Mouse (Mus musculus) mesoderm, embryonic 11.5 days (tissue): ENCODE measurements around the gene Fkbp5.
"Not testable (repeated sequence)": the region's sequence is repeated elsewhere in the genome, so short reads cannot be mapped to it uniquely, and the experiment has no call there.

Experiments
- DNase-seq: peaks from one replicate; pipeline ENCODE4 v3.0.0-alpha.2; 2012; ENCODE audit warnings: low read depth, low spot score

The Fkbp5 gene

DNA sequence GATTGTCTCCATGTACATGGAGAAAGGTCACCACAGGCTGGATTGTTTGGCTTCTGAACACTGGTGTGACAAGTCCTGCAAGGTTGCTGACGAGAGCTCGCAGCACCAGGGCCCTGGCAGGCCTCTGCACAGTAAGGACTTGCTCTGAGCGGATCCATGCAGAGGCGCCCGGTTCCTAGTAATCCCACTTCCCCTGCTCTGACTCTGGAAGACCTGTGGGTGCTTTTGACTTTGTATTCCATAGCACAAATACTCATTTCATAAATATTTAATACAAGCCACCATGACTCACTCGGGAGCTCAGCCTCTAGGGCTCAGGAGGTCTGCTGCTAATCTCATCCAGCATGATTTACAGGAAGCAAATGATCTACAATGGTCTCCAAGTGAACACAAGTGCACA, 97.7 kb downstream of the Fkbp5 start:
- DNase-seq: no peak

DNA sequence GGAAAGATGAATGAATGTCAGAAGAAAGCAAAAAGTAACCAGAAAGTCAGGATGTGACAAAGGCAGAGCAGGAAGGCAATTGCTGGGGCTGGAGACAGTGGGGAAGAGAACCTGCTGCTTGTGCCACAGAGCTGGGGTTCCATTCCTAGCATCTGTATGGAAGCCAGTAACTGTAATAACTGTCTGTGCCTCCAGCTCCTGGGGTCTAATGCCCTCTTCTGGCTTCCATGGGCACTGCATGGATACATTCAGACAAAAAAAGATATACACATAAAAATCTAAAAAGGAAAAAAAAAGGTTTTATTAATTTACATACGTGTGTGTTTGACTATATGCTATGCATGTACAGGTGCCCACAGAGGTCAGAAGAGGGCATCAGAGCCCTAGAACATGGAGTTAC, 98.4 kb downstream of the Fkbp5 start:
- peak; percentile 21 for DNase-seq

DNA sequence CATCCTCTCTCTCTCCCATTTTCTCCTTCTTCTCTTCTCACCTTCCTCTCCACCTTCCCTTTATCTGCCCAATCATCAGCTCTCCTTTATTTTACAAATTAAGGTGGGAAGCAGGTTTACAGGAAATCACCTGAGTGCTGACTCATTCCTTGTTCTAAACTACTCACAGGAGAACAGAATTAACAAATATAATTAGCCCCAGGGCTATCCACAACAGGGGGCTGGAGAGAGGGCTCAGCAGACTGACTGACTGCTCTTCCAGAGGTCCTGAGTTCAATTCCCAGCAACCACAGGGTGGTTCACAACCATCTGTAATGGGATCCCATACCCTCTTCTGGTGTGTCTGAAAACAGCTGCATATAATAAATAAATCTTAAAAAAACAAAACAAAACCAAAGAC, 98.8 kb downstream of the Fkbp5 start:
- not testable (repeated sequence) for DNase-seq

DNA sequence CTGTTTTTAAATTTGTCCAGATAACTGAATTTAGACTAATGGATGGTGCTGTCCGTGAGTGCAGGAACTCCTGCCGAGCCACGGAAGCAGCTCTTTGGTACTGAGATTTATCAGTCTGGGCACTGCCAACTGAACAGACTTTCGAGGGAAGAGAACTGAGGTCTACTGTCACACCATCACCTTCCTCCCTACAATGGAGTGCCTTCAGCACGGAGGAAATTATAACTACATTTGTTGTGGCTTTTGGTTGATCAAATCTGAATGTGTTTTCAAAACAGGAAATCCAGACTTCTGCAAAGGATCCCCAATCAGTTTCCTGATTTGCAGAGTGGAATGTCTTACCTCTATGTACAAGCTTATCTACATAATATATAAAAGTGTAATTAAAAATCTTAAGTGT, 99.6 kb downstream of the Fkbp5 start:
- no peak for DNase-seq

DNA sequence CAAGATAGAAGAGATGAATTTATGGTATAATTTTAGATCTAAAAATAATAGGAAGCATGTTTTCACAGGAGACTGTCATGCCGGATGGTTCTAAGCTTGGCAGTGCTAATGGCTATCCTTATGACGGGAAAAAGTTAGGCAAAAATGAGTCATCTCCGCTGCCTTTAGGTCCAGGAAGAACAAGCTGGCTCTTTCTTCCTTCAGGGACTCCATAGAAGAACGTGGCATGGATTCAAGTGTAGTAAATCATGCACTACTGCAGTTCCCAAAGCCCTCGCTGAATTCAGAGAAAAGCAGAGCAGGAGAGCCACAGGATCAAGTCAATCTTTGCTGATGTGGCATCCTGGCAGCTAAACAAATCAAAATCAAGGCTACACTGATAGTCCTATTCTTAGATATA, 102.1 kb downstream of the Fkbp5 start:
- no peak for DNase-seq

DNA sequence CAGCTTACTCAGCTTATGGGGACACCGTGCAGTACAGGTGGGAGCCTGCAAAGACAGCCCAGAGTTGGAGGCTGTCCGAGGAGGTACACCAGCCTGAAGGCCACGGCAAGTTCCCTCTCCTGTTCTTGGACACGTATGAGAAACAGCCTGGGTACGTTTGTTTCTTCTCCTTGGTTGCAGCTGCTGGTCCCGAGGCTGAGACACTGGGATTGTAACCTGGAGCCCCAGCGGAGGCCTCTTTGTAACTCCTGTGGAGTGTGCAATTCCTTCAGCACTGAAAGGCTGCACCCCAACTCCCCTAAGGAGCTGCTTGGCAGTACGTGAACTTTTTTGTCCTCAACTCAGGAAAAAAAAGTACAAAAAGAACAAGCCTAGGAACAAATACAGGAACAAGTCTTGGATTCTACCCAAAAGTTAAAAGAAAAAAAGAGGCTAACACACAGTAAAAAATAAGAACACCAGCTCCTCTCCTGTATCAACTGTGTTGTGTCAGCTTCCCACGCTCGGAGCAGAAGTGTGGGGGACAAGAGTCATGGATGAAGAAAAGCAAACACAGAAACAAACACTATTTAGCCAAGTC, 105.9 kb downstream of the Fkbp5 start:
- no peak for DNase-seq

DNA sequence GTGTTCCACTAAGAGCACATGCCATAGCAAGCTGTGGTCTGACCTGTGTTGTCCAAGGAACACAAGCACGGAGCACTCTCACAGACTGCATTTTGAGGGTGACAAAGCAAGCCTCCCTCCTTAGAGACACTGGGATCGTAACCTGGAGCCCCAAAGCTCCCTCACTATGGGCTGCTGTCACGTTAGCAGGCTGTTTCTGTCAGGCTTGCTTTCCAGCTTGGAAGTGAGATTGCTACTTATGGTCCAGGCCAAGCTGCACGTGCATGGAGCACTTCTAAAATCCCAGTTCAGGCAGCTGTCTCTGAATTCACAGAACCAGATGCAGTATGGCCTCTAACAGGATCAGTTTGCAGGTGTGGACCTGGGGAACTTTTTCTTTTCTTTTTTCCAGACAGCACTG, 106.6 kb downstream of the Fkbp5 start:
- DNase-seq: no peak

DNA sequence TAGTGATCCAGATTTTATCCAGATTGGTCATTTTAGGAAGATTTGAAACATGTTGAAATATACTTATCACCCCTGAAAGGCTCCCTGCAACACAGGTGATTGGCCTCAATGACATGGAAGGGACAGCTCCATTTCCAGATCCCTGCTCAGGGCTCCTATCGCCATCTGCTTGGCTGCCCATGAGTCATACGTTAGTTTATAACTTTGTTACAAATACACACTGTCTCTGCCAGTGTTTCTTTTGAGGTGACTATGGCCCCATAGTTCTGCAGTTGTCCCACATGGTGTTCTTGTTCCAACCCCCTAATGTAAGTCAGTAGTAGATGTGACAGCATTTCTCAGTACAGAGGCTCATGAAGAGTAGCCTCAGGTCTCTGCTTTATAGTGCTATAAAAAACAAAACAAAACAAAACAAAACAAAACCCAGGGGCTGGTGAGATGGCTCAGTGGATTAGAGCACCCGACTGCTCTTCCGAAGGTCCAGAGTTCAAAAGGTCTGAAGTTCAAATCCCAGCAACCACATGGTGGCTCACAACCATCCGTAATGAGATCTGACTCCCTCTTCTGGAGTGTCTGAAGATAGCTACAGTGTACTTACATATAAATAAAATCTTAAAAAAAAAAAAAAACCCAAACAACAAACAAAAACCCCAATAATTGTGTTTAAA, 108.9 kb downstream of the Fkbp5 start:
- no peak for DNase-seq

DNA sequence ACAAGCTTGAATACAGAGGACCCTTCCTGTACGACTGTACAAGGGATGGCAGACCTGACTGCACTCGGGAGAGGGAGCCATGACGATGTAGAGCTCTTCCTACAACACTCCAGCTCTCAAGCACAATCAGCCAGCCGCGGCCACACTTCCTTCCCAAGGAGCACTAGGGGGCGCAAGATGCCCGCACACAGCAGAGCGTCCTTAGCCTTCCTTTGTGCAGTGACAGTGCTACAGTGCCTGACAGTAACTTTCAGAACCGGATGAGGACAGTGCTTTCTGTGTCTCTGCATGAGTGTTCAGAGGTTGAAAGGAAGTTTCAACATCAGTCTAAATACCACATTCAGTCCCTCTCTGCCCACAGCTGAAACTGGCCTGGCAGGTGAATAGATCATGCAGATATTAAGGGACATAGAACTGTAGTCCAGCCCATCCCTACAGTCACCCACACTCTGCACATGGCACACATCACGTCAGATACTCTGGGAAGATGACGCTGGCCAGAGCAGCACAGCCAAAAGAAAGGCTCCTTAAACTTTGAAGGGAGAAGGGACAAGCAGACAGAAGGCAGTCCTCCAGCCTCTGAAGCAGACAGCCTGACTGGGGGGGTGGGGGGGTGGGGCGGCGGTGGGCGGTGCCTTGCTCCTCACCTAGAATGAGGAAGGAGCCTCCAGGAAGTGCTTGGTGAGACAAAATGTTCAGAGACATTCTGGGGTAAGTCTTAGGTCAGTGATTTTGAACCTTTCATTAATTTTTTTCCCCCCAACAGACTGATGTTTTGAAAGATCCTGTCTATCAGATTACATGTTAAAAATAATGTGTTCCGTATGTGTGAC, 109.7 kb downstream of the Fkbp5 start:
- DNase-seq: peak; percentile 73

DNA sequence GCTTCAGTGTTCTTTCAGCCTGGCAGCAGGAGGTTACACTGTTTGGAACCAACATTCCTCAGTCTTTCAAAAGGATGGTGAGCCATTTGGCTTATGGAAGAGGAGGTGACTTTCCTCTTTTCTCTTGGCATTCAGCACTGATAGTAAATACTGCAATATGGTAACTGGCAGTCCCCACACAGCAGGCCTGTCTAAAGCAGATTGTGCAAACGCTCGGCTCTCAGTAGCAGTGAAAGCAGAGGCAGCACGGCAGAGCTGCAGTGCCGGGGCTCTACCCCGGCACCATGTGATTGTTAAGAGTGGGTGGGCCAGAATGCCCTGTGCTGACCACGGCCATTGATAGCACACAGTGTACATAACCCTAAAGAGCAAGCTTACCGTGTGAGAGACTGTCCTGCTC, 110.9 kb downstream of the Fkbp5 start:
- no peak for DNase-seq

DNA sequence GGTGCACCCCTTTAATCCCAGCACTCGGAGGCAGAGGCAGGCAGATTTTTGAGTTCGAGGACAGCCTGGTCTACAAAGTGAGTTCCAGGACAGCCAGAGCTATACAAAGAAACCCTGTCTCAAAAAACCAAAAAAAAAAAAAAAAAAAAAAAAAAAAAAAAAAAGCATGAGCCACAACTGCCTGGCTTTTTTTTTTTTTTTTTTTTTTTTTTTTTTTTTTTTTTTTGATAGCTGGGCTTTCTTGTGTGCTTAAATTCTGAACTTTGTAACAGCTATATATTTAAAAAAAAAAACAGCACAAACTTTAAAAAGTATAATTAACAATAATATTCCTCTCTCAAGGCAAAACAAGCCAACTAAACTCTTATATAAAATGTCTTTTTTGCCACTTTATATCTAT, 112.6 kb downstream of the Fkbp5 start:
- not testable (repeated sequence) for DNase-seq

DNA sequence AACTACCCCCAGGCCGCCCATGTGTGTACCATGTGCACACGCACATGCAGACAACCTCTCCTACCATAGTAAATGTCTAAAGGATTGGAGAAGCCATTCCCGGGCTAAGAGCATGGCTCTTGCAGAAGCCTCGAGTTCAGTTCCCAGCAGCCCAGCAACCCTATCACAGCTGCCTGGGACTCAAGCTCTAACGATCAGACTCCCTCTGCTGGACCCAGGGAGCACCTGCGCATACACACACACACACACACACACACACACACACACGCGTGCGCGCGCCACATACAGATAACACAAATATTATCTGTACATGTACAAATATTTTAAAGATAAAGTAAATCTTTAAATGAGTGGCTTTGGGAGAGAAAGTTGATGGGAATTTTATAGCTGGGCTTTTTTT, 113.0 kb downstream of the Fkbp5 start:
- no peak for DNase-seq

DNA sequence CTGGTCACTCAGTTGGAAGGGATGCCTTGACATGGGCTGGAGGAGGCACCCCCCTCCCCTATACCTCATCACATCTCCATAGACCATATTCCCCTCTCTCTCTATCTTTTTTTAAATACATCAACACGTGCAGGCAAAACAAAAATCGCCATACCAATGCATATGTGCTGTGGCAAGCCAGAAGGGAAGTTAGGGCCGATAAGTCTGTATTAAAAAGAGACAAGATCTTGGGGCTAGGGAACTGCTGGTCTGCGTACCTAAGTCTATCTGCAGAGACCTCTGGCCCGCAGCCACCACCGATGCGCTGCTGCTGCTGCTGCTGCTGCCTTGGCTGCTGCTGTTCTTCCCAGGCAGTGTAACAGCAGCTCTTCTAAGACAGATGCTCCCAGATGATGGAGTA, 122.3 kb downstream of the Fkbp5 start:
- DNase-seq: no peak

DNA sequence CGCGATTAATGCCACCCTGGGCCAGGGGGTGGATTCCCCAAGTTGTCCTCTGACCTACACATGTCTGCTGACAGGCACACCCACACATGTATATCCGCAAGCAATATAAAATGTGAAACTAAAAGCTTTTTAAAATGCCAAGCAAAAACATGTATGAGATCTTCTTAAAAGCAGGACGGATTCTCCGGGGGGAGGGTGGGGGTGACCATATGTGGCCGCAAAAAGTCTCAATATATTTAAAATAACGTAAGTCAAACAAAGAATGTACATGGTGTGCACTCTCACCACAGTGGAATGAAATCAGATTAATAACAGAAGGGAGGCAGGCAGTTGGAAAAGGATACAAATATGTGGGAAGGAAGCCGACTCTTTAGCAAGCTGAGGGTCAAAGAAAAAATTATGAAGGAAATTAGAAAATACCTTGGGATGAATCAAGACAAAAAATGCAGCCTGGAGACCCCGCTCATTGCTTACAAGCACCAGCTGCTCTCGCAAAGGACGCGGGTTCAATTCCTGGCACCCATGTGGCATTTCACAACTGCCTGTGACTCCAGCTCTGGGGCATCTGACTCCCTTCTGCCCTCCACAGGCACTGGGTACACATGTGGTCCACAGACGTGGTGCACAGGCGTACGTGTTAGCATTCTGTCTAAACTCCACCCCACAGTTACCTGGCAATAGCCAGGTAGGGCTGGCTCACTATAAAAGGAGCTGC, 123.1 kb downstream of the Fkbp5 start:
- DNase-seq: no peak

DNA sequence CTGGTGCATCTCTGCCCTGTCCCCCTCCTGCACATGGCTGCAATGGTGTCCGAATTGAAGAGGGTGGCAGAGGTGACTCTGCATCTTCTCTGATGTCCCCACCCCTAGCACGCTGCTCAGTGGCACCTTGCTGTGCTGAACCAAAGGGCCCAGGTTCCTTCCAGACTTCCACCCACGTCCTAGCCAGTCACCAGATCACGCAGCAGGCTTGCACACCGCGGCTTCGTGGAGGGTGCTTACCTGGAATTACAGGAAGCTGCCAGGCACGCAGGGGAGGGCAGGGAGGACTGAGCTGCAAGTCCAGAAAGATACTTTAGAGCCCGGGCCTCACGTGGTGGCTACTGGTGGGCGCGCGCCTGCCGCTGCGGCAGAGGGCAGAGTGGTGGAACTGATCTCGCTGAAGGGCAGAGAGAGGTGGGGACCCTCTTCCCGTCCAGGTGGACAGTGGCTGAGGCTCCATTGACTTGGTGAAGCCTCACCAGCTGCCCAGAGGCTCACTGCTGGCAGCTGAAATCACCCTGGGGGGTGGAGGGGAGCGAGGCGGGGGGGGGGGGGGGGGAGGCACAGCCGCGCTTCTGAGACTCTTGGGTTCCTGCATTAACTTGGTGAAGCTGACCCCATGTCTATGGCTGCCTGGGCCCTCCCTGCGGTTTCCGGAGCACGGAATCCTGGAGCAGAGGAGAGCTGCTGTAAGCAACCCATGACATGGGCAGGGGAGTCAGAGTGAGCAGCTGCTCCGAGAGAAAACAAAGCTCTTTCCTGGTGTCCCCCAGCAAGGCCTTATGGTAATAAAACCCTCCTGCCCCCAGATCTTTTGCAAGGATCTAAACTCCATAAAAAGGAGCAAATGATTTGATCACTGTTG, 125.5 kb downstream of the Fkbp5 start:
- DNase-seq: no peak

DNA sequence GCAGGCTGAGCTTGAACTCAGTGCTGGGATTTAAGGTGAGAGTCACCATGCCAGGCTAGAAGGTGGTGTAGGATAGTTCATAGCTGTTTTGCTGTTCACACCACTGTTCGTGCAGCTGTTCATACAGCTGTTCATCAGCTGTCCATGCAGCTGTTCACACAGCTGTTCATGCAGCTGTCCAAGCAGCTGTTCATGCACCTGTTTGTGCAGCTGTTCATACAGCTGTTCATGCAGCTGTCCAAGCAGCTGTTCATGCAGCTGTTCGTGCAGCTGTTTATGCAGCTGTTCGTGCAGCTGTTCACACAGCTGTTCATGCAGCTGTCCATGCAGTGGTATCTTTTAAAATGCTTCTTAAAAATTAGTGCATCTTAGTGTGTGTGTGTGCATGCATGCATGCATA, 128.8 kb downstream of the Fkbp5 start:
- DNase-seq: peak; percentile 55

DNA sequence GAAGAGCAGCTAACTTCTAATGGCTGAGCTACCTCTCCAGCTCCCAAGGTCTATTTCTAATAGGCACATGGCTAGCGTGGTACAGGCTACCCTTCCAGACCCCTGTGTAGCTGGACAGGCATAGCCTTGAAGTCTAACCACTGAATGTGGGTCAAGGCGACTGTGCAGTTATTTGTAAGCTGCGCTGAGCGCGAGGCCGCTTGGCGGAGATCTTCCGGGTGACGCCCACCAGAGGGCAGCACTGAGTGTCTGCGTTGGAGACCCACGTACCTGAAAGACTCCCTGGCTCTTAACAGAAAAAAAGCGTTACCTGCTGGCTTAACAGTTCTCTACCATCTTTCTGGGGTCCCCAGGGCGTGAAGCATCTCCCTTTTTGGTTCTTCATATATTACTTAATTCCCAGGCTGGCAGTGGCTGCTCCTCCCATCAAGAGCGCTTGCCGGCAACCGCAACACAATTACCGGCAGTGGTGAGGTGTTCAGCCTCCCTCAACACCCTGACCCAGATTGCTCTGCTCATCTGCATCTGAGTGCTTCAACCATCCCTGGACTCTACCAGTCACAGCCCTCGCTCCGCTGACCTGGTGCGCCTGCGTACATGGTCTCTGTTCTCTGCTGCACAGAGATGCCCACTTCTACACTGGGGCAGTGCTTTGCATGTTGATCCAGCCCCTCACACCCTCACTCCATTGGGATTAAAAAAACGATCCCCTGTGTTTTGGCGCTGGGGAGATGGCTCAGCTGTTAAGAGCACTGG, 131.0 kb downstream of the Fkbp5 start:
- DNase-seq: peak; percentile 89

DNA sequence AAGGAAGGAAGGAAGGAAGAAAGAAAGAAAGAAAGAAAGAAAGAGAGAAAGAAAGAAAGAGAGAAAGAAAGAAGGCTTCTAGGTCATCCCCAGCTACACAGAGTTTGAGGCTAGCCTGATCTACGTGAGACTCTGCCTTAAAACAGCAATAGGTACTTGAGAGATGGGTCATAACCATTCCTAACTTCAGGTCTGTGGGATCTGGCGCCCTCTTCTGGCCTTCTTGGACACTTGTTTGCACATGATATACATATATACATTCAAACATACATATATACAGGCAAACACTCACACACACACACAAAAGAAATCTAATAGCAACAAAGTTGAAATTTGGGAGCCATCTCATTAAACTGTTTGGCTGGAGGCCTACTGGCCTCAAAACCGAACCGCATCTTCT, 133.0 kb downstream of the Fkbp5 start:
- DNase-seq: no peak

DNA sequence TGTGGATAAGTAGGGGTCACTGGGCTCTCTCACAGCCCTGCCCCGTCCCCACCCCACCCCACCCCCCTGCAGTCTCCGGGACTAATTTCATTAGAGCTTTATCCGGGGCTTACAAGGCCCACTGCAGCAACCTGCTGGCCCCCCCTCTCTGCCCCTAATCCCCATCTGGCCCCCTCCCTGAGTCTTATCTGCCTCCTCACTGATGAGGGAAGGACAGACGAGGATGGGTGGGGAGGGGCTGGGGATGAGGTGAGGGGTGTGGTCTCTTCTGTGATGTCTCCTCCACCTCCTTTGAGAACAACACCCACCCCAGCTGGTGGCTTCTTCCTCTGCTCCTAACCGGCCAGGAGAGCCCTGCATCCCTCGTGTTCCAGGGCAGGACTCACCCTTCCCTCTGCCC, 137.1 kb downstream of the Fkbp5 start:
- no peak for DNase-seq

DNA sequence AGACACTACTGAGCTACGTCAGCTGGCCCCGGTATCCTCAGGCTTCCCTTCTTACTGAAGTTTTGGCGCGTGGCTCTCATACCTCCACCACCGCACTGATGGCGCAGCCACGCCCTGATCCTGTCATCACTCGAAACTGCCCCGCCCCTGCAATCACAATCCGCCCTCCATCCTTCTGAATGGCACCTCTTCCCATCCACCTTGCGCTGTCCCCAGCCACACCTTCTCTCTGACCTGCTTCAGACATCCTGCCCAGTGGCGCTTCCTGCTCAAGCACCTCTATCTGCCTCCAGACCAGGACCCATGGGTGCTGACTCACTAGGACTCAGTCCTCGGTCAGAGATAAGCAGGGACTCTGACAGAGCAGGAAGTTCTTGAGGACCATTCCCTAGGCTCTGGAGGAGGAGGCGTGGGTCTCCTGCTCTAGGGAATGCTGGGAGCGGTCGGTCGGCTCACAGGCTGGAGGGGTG, 141.7 kb downstream of the Fkbp5 start:
- DNase-seq: no peak

DNA sequence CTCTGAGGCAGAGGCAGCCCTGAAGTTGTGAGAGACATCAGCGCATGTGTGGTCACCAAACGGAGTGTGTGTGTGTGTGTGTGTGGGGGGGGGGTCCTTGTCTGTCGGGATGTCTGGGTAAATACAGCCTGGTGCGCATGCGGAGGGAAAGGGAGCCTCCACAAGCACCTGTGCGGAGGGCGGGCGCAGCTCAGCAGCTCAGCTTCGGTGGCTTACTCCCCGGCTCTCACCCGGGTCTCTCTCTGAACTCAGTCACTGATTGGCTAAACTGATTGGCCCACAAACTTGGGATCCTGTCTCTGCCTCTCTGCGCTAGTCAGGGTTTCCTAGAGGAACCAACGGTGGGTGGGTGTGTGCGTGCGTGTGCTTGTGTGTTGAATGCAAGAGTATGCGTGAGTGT, 142.8 kb downstream of the Fkbp5 start:
- DNase-seq: no peak
